Mouse (Mus musculus) neural tube, embryonic 10.5 days (tissue): ENCODE results near the gene Ptprt.

Experiments
- DNase-seq: peaks from one replicate; pipeline ENCODE4 v3.0.0-alpha.2; 2017; ENCODE audit warnings: low spot score; ENCODE audit errors: extremely low spot score

Gene Ptprt

DNA sequence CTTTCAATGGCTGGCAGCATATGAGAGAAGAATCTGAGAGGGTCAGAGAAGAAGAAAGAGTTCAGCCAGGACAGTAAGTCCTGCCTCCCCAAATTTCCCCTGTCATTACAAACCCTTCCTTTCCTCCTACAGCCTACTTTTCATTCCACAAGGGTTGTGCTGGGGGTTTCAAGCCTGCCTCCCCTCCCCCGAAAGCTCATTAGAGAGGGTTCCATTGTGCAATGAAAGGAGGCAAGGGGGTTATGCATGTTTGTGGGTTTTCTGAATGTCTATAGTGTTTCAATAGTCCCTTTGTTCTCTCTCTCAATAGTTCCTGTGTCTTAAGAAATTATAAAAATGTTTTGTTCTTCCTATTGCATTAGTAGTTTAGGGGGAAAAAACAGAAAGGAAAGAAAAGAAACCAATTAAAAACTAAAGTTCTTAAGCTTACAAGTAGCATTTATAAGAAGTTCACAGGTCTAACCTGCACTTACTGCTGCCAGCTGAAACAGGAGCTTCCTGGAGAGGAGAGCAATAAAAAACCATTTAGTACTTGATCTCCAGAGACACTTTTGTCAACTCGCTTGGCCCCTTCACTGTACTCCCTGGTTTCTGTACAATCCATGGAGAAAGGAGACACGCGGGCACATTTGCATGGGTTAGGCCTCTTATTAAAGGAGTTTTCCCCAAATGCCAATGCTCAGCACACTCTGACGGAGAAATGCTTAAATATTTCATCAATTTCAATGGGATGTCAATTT lies 247.7 kb downstream of the Ptprt start:
- DNase-seq: no peak

DNA sequence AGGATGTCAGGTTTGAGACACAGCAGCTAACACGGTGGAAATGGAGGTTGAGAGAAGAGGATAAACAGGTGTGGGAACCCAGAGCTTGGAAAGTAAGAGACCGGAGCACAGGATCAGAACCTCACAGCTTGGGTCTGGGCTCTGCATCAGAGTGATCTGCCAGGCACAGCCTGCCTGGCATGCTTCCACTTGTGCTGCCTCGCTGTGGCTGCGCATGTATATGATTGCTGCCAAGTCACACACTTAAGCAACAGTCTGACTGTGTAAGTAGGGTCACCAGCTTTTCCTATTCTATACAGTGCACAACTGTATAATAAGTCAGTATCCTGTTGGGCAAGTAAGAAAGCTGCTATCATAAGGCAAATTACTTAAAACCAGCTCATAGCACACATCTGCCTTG lies 249.9 kb downstream of the Ptprt start:
- no peak for DNase-seq

DNA sequence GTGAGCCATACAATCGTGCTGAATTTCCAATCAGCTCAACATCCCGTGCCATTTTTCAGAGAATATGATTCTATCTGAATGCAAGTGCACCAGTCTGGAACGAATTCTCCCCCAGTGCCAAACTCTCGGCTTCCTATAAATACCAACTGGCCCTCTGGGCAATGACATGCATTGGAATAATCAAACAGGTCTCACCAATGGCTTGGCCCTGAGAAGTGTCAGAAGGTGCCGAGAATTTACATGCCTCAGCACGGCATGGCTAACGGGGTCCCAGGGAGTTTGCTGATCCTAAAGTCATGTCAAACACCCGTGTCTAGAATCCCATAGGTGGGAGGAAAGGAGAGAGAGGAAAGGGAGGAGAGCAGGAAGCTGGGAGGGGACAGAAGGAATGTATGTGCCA lies 251.7 kb downstream of the Ptprt start:
- DNase-seq: no peak

DNA sequence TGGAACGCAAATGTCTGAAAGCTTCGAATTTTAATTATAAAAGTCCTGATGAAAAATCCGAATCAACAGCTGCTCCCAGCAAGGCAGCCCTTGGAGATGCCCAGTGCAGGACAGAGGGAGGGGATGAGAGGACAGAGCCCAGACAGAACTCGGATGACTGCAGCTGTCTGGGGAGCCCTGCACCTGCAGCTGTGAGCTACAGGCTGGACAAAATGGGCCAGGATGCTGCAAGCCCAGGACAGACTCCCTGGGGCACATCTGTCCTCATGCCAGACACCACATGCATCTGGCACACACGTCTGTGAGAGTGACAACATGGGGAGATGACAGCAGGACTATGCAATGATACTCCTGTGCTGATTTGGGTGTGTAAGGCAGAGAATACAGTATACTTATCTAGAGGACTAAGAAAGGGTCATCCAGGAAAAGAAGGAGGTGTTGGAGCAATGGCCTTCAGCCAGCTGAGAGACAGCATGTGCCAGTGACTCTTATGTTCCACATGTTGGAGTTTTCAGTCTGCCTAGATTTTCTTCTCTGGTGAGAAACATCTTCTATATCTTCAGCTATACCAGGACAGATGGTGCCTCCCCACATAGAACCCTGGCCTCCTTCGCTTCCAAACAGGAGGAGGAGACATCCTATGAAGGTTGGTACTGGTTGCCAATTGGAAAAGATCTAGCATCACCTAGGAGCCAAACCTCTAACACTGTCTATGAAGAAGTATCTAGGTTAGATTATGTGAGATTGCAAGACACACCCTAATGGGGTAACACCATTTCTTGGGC lies 259.4 kb downstream of the Ptprt start:
- no peak for DNase-seq

DNA sequence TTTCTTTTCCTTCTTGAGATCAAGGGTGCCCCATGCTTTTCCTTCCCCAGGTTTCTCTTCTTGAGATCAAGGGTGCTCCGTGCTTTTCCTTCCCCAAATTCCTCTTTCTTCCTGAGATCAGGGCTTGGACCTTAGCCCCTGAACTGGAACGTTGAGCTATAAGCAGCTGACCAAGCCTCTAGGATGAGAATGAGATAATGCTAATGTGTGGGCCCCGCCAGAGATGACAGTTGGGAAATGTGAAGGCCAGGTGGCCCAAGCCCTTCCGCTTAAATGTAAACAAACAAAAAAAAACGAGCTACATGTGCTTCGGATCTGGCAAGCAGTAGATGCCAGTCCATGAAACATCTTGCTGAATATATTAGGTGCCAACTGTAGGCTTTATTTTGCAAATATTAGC lies 266.3 kb downstream of the Ptprt start:
- no peak for DNase-seq

DNA sequence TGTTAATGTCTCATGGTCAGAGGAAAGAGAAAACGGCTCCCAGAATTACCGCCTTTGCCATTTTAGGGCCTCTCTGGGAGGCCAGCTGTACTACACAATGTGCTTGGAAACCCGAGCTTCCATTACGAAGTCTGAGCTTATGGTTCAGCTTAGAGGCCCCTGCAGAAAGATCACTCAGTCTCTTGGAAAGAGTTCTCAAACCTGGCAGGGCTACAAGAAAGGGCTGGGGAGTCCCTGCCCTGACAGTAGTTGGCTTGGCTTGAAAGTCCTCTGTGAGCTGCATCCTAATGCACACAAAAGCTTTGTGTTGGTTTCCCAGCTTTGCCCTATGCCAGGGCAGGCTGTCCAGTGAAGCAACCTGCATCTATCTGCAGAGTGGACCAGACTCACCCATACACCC lies 269.1 kb downstream of the Ptprt start:
- no peak for DNase-seq

DNA sequence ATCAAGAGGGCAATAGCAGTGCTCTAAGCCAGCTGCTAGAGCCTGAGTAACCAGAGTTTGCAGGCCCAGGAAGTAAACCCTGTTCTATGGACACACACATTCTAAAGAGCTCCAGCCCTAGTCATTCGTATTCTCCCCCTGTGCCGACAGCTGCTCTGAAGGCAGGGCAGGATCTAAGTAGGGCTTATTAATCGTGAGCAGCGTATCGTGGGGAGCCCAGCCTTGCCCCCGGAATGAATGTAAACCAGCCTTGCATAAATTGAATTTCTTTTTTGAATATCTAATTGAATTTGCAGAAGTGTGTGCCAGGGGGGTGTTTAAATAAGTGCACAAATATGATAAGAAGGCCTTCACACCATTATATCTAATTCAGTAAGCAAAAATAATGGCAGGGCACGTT lies 283.6 kb downstream of the Ptprt start:
- no peak for DNase-seq

DNA sequence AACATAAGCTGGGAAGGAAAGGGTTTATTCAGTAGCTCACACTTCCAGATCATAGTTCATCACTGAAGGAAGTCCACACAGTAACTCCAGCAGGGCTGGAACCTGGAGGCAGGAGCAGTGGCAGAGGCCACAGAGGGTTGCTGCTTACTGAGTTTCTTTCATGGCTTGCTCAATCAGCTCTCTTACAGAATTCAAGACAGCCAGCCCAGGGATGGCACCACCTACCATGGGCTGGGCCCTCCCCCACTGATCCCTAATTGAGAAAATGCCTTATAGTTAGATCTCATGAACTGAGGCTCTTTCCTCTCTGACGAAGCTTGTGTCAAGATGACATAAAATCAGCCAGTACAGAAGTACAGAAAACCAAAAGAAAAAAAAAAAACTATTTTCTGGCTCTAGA lies 311.9 kb downstream of the Ptprt start:
- DNase-seq: no peak

DNA sequence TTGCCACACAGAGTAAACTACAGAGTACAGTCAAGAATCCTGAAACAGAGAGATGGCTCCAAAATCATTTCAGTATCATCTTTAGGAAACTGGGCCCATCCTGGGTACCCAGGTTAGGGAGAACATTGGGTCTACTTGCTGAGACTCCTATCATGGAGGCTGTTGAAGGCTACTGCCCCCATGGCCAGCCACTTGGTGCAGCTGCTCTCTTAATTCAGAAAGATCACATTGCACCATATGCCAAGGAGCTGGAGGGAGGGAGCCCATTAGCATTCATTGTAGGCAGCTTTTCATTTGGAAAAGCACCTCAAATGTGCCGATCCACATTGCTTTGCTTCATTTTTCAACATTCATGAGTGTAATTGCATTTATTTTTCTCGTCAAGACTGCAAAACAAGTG lies 319.1 kb downstream of the Ptprt start:
- DNase-seq: no peak

DNA sequence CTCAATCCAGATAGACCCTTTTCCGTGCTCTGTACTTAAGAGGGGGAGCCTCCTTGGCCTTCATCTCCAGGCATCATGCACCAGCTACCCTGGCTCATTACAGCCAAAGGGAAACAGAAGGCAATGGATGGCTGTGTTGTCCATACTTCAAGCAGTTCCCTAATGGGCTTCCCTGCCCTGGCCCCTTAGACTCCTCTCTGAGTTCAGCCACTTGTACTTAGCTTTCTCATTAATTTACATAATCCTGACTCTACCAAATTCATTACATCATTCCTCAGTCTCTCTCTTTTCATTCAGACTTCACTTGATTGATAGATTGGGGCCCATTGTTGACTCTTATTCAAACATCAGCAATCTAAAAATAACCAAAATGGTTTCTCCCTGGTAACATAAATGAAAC lies 320.7 kb downstream of the Ptprt start:
- DNase-seq: no peak

DNA sequence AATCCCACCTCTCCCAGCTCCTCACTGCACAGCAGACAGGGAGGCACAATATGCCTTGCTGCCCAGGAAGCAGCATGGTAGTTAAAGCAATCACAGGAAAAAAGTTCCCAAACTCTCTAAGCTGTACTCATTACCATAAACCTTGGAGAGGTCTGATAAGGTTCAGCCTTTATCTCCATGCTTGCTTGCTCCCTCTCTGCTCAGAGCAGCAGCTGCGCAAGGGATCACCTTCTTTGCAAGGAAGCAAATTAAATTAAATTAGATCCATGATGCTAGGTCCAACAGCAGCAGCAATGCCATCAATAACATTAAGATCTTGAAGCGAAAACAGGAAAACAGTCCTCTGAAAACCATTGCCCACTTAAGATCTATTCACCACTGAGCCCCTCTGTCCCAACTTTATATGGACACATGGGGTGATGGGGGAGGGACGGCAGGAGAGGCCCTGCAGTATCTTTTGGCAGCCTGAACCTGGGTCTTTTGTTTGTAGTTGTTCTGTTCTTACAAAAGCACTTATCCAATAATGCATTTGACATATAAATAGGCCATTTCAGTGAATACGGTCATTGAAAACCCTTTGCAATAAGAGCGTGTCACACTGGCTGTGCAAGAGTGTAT lies 328.8 kb downstream of the Ptprt start:
- DNase-seq: no peak

DNA sequence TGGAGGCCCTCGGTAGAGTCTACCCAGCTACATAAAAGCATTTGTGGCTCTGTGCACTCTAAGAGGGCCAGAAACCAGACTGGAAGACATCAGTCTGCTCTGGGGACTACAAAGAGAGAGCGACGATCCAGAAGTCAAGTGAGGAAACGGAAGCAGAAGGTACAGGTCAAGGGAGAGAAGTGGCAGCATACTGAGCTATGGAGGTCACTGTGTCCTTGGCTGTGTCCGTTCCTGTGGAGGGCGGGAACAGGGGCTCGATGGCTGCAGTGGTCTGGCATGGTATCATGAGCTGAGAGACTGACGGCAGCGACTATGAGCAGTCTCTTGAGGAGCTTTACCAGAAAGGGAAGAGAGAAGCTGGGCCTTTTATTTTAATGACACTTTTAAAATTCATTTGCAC lies 331.5 kb downstream of the Ptprt start:
- DNase-seq: no peak

DNA sequence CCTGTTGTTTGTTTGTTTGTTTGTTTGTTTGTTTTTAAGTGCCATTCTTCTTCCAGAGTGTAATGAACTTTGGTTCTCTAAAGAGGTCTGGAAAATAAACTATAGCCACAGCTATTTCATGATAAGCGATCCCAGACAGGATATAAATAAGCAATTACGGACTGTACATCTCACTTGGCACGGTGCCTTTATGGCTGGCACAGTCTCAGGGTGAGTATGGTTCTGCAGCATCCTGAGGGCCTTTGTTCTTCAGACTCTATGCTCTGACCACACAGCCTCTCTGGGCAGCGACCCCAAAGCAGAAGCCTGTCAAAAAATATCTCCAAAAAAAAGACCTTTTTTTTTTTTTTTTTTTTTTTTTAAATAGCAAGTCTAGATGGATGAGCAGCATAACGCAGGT lies 338.5 kb downstream of the Ptprt start:
- DNase-seq: no peak

DNA sequence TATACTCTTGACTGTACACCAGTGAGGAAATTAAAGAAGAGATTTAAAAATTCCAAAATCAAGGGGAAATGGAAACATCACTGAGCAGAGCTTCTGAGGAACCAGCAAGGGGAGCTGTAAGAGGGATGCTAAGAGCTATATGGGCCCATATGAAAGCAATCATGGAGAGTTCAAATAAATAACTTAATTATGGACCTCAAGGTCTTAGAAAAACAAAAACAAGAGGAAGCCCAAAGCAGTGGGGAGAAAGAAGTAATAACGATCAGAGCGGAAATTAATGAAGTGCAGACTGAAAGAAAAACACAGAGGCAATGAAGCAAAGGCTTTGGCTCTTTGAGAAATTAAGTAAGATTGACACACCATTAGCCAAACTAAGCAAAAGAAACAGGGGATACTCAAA lies 353.0 kb downstream of the Ptprt start:
- DNase-seq: no peak

DNA sequence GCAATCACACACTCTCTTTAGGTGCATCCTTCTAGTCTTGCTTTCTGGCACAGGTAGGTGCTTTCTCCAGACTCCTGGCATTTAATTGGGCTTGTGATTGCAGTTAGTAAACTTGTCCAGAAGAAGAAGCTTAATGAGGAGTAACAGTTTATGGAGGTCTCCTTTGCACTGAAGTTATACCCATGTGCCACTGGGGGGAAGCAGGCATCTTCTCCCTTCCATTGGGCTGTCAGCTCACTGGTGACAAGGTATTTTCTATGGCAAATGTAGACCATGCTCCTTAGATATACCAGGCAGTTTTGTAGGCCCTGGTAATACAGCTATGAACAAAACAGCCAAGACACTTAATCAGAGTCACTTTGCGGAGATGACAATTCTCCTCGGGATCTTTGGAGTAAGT lies 366.9 kb downstream of the Ptprt start:
- no peak for DNase-seq

DNA sequence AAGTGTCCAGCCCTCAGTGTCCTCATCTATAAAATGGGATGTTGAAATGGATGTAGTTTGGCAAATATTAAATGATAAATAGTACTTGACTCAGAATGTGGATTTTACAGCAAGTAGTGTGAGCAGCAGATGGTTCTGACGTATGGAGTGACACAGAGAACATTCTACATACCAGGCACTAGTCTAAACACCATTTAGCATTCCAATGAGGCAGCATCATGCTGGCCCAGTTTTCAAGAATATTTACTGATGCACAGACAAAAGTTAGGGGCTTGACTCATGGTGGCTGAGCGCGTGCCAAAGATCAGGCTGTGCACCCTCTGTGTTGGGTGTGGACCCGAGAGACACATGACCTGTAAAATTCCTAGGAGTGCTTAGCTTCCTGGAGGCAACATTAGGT lies 378.3 kb downstream of the Ptprt start:
- DNase-seq: no peak

DNA sequence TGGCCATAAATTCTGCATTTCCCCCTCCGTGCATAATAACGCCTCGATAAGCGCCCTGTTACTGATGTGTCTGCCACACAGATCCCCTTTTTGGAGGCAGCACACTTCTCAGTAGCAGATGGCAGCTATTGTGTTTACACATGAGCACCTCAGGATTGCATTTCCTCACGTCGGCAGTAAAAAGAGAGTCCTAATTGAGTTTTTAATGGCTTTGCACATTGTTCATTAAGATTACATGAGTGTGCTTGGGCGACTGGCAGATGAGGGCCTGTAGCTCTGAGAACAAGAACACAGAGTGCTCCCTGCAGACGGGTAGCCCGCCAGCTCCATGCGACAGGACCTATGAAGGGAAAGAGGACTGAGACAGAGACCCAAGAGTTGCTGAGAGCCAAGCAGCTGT lies 378.8 kb downstream of the Ptprt start:
- no peak for DNase-seq

DNA sequence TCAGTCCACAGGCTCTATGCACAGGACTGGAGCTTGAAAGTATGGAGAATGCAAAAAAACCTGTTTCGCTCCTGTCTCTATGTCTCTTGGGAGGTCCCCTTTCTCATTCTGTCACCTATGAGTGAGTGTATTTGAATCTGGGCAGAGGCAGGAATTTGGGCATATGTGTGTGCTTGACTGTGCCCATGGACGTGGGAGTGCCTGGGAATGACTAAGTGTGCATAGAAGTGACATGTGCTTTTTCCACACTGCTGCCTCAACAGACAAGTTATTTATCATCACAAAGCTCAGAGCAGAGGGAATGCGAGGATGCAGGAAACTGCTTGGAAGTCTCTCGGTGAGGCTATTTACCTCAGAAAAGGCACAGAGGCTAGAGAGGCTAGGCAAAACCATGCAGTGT lies 387.1 kb downstream of the Ptprt start:
- DNase-seq: no peak

DNA sequence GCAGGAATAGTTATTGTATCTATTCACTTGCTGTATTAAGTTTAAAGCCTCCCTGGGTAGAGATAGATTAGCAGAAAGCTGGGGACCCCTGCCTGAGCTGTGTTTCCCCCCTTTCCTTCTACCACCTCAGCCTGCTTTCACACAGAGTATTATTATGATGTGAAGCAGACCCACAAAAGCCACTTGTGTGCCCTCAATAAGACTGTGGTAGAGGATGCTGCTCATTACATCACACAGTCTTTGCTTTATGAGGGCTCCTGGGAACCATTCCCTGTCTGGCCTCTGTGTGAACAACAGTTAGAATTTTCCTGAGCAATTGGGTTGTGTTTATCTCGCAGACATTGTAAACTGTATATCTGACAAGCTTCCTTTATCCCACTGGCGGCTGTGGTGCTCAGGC lies 409.7 kb downstream of the Ptprt start:
- no peak for DNase-seq

DNA sequence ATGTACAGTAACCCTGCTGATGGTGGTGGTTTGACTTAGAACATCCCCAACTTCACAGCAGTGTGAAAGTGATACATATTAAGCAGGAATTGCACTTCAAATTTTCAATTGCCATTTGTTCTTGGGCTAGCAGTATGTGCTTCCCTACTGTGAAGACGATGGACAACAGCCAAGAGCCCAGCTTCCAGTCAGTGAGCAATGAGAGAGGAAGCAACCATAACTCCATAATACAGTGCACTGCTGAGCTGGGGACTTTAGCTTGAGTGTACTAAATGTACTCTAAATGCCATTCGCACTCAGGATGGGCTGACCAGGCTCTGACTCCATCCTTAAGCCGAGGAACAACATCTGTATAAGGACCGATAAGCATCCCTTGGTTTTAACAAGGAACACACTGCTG lies 412.7 kb downstream of the Ptprt start:
- DNase-seq: no peak

DNA sequence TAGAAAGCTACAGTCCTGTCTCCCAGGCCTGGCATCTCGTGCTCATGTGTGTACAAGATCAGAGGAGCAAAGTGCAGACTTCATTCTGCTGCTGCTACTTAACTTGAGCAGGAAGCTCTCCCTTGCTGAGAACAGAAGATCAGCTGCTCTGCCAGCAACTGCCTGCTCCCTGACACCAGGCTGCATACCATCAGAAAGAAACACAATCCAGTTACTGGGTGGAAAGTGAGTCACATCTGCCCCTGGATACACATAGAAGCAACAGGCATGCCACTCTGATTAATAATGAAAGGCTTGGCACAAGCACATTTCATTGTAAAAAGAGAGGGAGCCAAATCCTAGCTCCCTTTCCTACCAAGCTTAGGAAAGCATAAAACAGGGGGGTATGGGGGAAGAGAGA lies 438.5 kb downstream of the Ptprt start:
- no peak for DNase-seq

DNA sequence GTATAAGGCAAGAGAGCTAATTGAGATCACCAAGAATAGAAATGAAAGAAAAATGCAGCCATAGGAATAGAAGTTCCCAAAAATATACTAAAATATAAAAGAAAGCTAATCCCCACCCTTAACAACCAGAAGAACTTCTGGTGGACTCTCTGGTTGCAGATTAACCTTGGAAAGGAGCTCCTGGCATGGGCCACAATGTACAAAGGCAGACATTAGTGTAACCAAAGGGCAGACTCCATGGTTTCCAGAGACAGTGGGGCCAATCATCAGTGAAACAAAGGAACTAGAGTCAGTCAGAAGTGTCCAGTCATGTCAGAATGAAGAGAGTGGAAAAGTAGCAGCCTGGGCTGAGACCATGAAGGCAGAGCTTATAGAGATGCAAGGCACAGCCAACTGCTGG lies 440.4 kb downstream of the Ptprt start:
- no peak for DNase-seq

DNA sequence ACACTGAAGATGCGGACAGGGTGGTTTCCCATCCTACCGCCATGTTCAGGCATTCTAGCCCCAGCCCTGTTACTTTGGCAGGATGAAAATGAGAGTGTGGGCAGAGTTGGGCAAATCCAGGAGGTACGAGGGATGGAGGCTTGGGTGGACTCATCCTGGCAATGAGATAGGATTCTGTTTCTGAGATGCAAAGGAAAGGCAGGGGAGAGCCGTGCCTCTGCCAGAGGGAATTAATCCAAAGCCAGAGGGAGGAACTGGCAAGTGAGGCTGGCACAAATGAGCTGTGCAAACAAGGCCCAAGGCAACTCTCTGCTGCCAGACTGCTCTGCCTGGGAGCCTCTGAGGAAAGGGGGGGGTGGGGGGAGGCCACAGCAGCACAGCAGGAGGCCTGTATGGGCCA lies 441.4 kb downstream of the Ptprt start:
- DNase-seq: no peak
